Mouse (Mus musculus) kidney, adult 9 months (tissue): ENCODE results near the gene Brdt.

Source experiments
- DNase-seq: peaks from one replicate; pipeline ENCODE4 v3.0.0; 2022

The Brdt gene

GRCm38 (mm10) chr5:107415098-107415497 is 84.1 kb downstream of the Brdt start:
- DNase-seq: no peak

- no peak for DNase-seq
Measured at GRCm38 (mm10) chr5:107421676-107422075, 90.7 kb downstream of the Brdt start.

GRCm38 (mm10) chr5:107431249-107431648 is 100.3 kb downstream of the Brdt start, which contains the start of gene Lpcat2b:
Gene Lpcat2b (plus strand): TSS chr5:107431549.
- DNase-seq: no peak

GRCm38 (mm10) chr5:107434001-107434400 is 103.0 kb downstream of the Brdt start:
- no peak for DNase-seq

GRCm38 (mm10) chr5:107436185-107436584 is 105.2 kb downstream of the Brdt start:
- DNase-seq: no peak
